Mouse (Mus musculus): ENCODE data around the gene Nfatc3. TPM values are rescaled to one million over a fixed set of nuclear protein-coding genes. Genes with fewer than 3 reads are reported as not detected.
A peak's percentile ranks its signal among the peaks of the same experiment; 100 is the strongest.

Nfatc3 gene
- polyA plus RNA-seq, 1 experiment: 11.8 TPM

GRCm38 (mm10) chr8:106040218-106040617 lies 18.4 kb upstream of the Nfatc3 start:
- H3K36me3 ChIP-seq (ENCODE audit: control insufficient read depth, insufficient read depth): peaks cover 3% of the 10 kb centered on the region
- no peak overlapping the region for H3ac ChIP-seq (ENCODE audit: control insufficient read depth, insufficient read length)
- no peak for TF ChIP-seq MYOG (IDR thresholded peaks at IDR 0.05; ENCODE audit: control insufficient read depth in 1 of 3, insufficient read depth in 1 of 3, insufficient read length in 2 of 3, low read depth in 2 of 3)
- TF ChIP-seq USF1 (IDR thresholded peaks at IDR 0.05; ENCODE audit: low read depth): no peak
- no peak for TF ChIP-seq SRF (IDR thresholded peaks at IDR 0.05; ENCODE audit: control insufficient read depth, insufficient read length, low read depth)
- no peaks in the 10 kb centered on the region for H3K79me2 ChIP-seq (ENCODE audit: control insufficient read depth, insufficient read depth)
- H3K27me3 ChIP-seq (ENCODE audit: control insufficient read depth, insufficient read depth, insufficient read length): no peaks in the 10 kb centered on the region
- H3K4me2 ChIP-seq (ENCODE audit: low read depth): no peak overlapping the region
- no peak overlapping the region for H3K4me3 ChIP-seq

GRCm38 (mm10) chr8:106043055-106043454 lies 15.6 kb upstream of the Nfatc3 start:
- Histone ChIP-seq H3ac (ENCODE audit: control insufficient read depth, insufficient read length) (no peak overlapping the region), H3K4me3 (no peak overlapping the region)
- TF ChIP-seq MYOG (IDR thresholded peaks at IDR 0.05; ENCODE audit: control insufficient read depth in 1 of 3, insufficient read depth in 1 of 3, insufficient read length in 2 of 3, low read depth in 2 of 3) (peak in 1 of 3 experiments; percentile 84), CEBPB (IDR thresholded peaks at IDR 0.05; ENCODE audit: insufficient read depth, poor library complexity, severe bottlenecking) (no peak), REST (IDR thresholded peaks at IDR 0.05; ENCODE audit: insufficient read depth, insufficient read length) (no peak), POLR2A (IDR thresholded peaks at IDR 0.05; ENCODE audit: insufficient read length, low read depth) (no peak), MYOD1 (IDR thresholded peaks at IDR 0.05; ENCODE audit: control insufficient read depth in 1 of 3, insufficient read length in 2 of 3, low read depth in 2 of 3) (peak in 2 of 3 experiments; percentile 30 to 57), TCF12 (IDR thresholded peaks at IDR 0.05; ENCODE audit: insufficient read depth, poor library complexity, severe bottlenecking) (peak; percentile 22), SRF (IDR thresholded peaks at IDR 0.05; ENCODE audit: control insufficient read depth, insufficient read length, low read depth) (no peak)

GRCm38 (mm10) chr8:106044151-106044550 lies 14.5 kb upstream of the Nfatc3 start:
- Histone ChIP-seq H3K36me3 (ENCODE audit: control insufficient read depth, insufficient read depth) (no peaks in the 10 kb centered on the region), H3K4me3 (no peak overlapping the region), H3K27me3 (ENCODE audit: control insufficient read depth, insufficient read depth, insufficient read length) (no peaks in the 10 kb centered on the region), H3K79me2 (ENCODE audit: control insufficient read depth, insufficient read depth) (no peaks in the 10 kb centered on the region), H3K4me2 (ENCODE audit: low read depth) (peak overlapping the region; percentile 58), H3ac (ENCODE audit: control insufficient read depth, insufficient read length) (no peak overlapping the region)
- no peak for TF ChIP-seq POLR2AphosphoS2 (IDR thresholded peaks at IDR 0.05; ENCODE audit: insufficient read length, low read depth)
- peak; percentile 87 to 99 (median 98) for TF ChIP-seq MYOD1 (IDR thresholded peaks at IDR 0.05; ENCODE audit: control insufficient read depth in 1 of 3, insufficient read length in 2 of 3, low read depth in 2 of 3)
- peak; percentile 99 for TF ChIP-seq TCF12 (IDR thresholded peaks at IDR 0.05; ENCODE audit: insufficient read depth, poor library complexity, severe bottlenecking)
- peak; percentile 100 for TF ChIP-seq MYOG (IDR thresholded peaks at IDR 0.05; ENCODE audit: control insufficient read depth in 1 of 3, insufficient read depth in 1 of 3, insufficient read length in 2 of 3, low read depth in 2 of 3)
- no peak for TF ChIP-seq REST (IDR thresholded peaks at IDR 0.05; ENCODE audit: insufficient read depth, insufficient read length)
- peak; percentile 27 for TF ChIP-seq POLR2A (IDR thresholded peaks at IDR 0.05; ENCODE audit: insufficient read length, low read depth)
- TF ChIP-seq TCF3 (IDR thresholded peaks at IDR 0.05; ENCODE audit: insufficient read length, low read depth): peak; percentile 98

More at GRCm38 (mm10) chr8:106043055-106043454, 15.6 kb upstream of the Nfatc3 start:
- H3K4me2 ChIP-seq (ENCODE audit: low read depth): no peak overlapping the region
- no peaks in the 10 kb centered on the region for H3K27me3 ChIP-seq (ENCODE audit: control insufficient read depth, insufficient read depth, insufficient read length)
- H3K36me3 ChIP-seq (ENCODE audit: control insufficient read depth, insufficient read depth): no peaks in the 10 kb centered on the region
- H3K79me2 ChIP-seq (ENCODE audit: control insufficient read depth, insufficient read depth): no peaks in the 10 kb centered on the region

- TF ChIP-seq REST (IDR thresholded peaks at IDR 0.05; ENCODE audit: insufficient read depth, insufficient read length) (no peak), SRF (IDR thresholded peaks at IDR 0.05; ENCODE audit: control insufficient read depth, insufficient read length, low read depth) (no peak), E2F4 (IDR thresholded peaks at IDR 0.05; ENCODE audit: insufficient read depth) (no peak), MYOG (IDR thresholded peaks at IDR 0.05; ENCODE audit: control insufficient read depth in 1 of 3, insufficient read depth in 1 of 3, insufficient read length in 2 of 3, low read depth in 2 of 3) (no peak), MYOD1 (IDR thresholded peaks at IDR 0.05; ENCODE audit: control insufficient read depth in 1 of 3, insufficient read length in 2 of 3, low read depth in 2 of 3) (no peak)
- H3K79me2 ChIP-seq (ENCODE audit: control insufficient read depth, insufficient read depth): no peaks in the 10 kb centered on the region
- H3K27me3 ChIP-seq (ENCODE audit: control insufficient read depth, insufficient read depth, insufficient read length): no peaks in the 10 kb centered on the region
- no peak overlapping the region for H3K4me3 ChIP-seq
- peaks cover 4% of the 10 kb centered on the region for H3K36me3 ChIP-seq (ENCODE audit: control insufficient read depth, insufficient read depth)
- peak overlapping the region; percentile 30 for H3K4me2 ChIP-seq (ENCODE audit: low read depth)
- H3ac ChIP-seq (ENCODE audit: control insufficient read depth, insufficient read length): no peak overlapping the region
These were observed 11.6 kb upstream of the Nfatc3 start for GRCm38 (mm10) chr8:106046872-106047559.

GRCm38 (mm10) chr8:106047854-106048630 lies 10.6 kb upstream of the Nfatc3 start:
- TF ChIP-seq USF1 (IDR thresholded peaks at IDR 0.05; ENCODE audit: low read depth) (no peak), CEBPB (IDR thresholded peaks at IDR 0.05; ENCODE audit: insufficient read depth, poor library complexity, severe bottlenecking) (no peak), POLR2AphosphoS2 (IDR thresholded peaks at IDR 0.05; ENCODE audit: insufficient read length, low read depth) (no peak), POLR2A (IDR thresholded peaks at IDR 0.05; ENCODE audit: insufficient read length, low read depth) (no peak), MAX (IDR thresholded peaks at IDR 0.05; ENCODE audit: low read depth) (no peak), MYOD1 (IDR thresholded peaks at IDR 0.05; ENCODE audit: control insufficient read depth in 1 of 3, insufficient read length in 2 of 3, low read depth in 2 of 3) (no peak), MYOG (IDR thresholded peaks at IDR 0.05; ENCODE audit: control insufficient read depth in 1 of 3, insufficient read depth in 1 of 3, insufficient read length in 2 of 3, low read depth in 2 of 3) (no peak), REST (IDR thresholded peaks at IDR 0.05; ENCODE audit: insufficient read depth, insufficient read length) (no peak)
- peak overlapping the region; percentile 1 for H3K4me2 ChIP-seq (ENCODE audit: low read depth)
- peaks cover 8% of the 10 kb centered on the region for H3K36me3 ChIP-seq (ENCODE audit: control insufficient read depth, insufficient read depth)
- H3K4me3 ChIP-seq: no peak overlapping the region
- no peak overlapping the region for H3ac ChIP-seq (ENCODE audit: control insufficient read depth, insufficient read length)
- H3K27me3 ChIP-seq (ENCODE audit: control insufficient read depth, insufficient read depth, insufficient read length): no peaks in the 10 kb centered on the region
- H3K79me2 ChIP-seq (ENCODE audit: control insufficient read depth, insufficient read depth): no peaks in the 10 kb centered on the region
